Mouse (Mus musculus) hindbrain, embryonic 11.5 days (tissue): ENCODE measurements around the gene Opn4. TPM values are rescaled to one million over a fixed set of nuclear protein-coding genes. Genes with fewer than 3 reads are reported as not detected.

Source experiments
- ATAC-seq: fragments of 200-750 bp; cut with Nextera tagmentation; 2 replicates; pipeline ENCODE4 v1.8.0; 2017; ENCODE audit warnings: mild to moderate bottlenecking, moderate TSS enrichment, moderate library complexity; ENCODE audit not compliant: low FRiP score
- DNase-seq: peaks from one replicate; pipeline ENCODE4 v3.0.0-alpha.2; 2015; ENCODE audit warnings: low spot score
- H3K27ac ChIP-seq: fragments of 300-500 bp; sonication (generic); 2 replicates; pipeline ENCODE4 v1.5.1; 2014; ENCODE audit warnings: mild to moderate bottlenecking, low read depth, low read length
- H3K27me3 ChIP-seq: fragments of 300-500 bp; sonication (generic); 2 replicates; pipeline ENCODE4 v1.6.1; 2014; ENCODE audit warnings: mild to moderate bottlenecking, low read length, moderate library complexity, mixed read lengths; ENCODE audit not compliant: control insufficient read depth, insufficient read depth
- H3K36me3 ChIP-seq: fragments of 300-500 bp; sonication (generic); 2 replicates; pipeline ENCODE4 v1.6.1; 2014; ENCODE audit warnings: mild to moderate bottlenecking, low read length, moderate library complexity, mixed read lengths; ENCODE audit not compliant: control insufficient read depth, insufficient read depth
- H3K4me1 ChIP-seq: fragments of 300-500 bp; sonication (generic); replicated peaks from 2 replicates; pipeline ENCODE4 v1.6.1; 2014; ENCODE audit warnings: low read length, mixed read lengths; ENCODE audit not compliant: control insufficient read depth, insufficient read depth
- H3K4me2 ChIP-seq: fragments of 300-500 bp; sonication (generic); replicated peaks from 2 replicates; pipeline ENCODE4 v1.6.1; 2014; ENCODE audit warnings: mild to moderate bottlenecking, low read depth, low read length
- H3K4me3 ChIP-seq: fragments of 300-500 bp; sonication (generic); 2 replicates; pipeline ENCODE4 v1.5.1; 2014; ENCODE audit warnings: low read depth, low read length
- H3K9ac ChIP-seq: fragments of 300-500 bp; sonication (generic); 2 replicates; pipeline ENCODE4 v1.6.1; 2014; ENCODE audit warnings: low read depth, low read length
- H3K9me3 ChIP-seq: fragments of 300-500 bp; sonication (generic); 2 replicates; pipeline ENCODE4 v1.6.1; 2016; ENCODE audit warnings: low read length; ENCODE audit not compliant: control insufficient read depth
- WGBS: fragments of 180-500 bp; shearing (Covaris S2); extraction: QIAGEN DNeasy Blood & Tissue Kit; methylation state at CpG from one replicate; pipeline ENCODE4 v1.1.7; 2014; 5-methylcytosine and 5-hydroxymethylcytosine counted together
- polyA plus RNA-seq: library from polyadenylated mRNA; unstranded; fragments of >200 nt; fragmentation: Nextera tagmentation; extraction: Ambion mirVana; gene quantifications from 2 replicates; pipeline ENCODE4 v1.2.1, GENCODE M21; 2014

Gene Opn4
- polyA plus RNA-seq, 1 experiment from 2014 or later, result not detected

GRCm38 (mm10) chr14:34586871-34587270 is 13.1 kb downstream of the Opn4 start:
- no peak overlapping the region for H3K27ac ChIP-seq
- H3K4me1 ChIP-seq, result no peaks in the 10 kb centered on the region
- H3K4me3 ChIP-seq, result no peak overlapping the region
- no peaks in the 10 kb centered on the region for H3K9me3 ChIP-seq
- no peaks in the 10 kb centered on the region for H3K36me3 ChIP-seq
- no peak overlapping the region for H3K4me2 ChIP-seq
- no peak for DNase-seq
- H3K27me3 ChIP-seq, result no peaks in the 10 kb centered on the region
- no peak for ATAC-seq
- no peak overlapping the region for H3K9ac ChIP-seq
- WGBS, result 85% methylated on average over 3 of the region's 3 CpGs

- no peak overlapping the region for H3K9ac ChIP-seq
- no peaks in the 10 kb centered on the region for H3K4me1 ChIP-seq
- H3K9me3 ChIP-seq, result no peaks in the 10 kb centered on the region
- ATAC-seq, result no peak
- no peak overlapping the region for H3K4me2 ChIP-seq
- no peak for DNase-seq
- H3K4me3 ChIP-seq, result no peak overlapping the region
- H3K36me3 ChIP-seq, result no peaks in the 10 kb centered on the region
- no peaks in the 10 kb centered on the region for H3K27me3 ChIP-seq
- H3K27ac ChIP-seq, result no peak overlapping the region
- WGBS, result 88% methylated on average over 9 of the region's 9 CpGs
These were observed 14.4 kb downstream of the Opn4 start for GRCm38 (mm10) chr14:34585358-34586105.

GRCm38 (mm10) chr14:34582740-34583427 is 17.1 kb downstream of the Opn4 start:
- WGBS, result 76% methylated on average over 3 of the region's 3 CpGs
- H3K36me3 ChIP-seq, result no peaks in the 10 kb centered on the region
- H3K27ac ChIP-seq, result no peak overlapping the region
- ATAC-seq, result no peak
- no peak for DNase-seq
- no peak overlapping the region for H3K9ac ChIP-seq
- H3K9me3 ChIP-seq, result no peaks in the 10 kb centered on the region
- no peak overlapping the region for H3K4me3 ChIP-seq
- H3K4me2 ChIP-seq, result no peak overlapping the region
- no peaks in the 10 kb centered on the region for H3K4me1 ChIP-seq
- no peaks in the 10 kb centered on the region for H3K27me3 ChIP-seq

- DNase-seq, result no peak
- ATAC-seq, result no peak
- Histone ChIP-seq H3K4me3 (no peak overlapping the region), H3K4me1 (no peaks in the 10 kb centered on the region), H3K9me3 (no peaks in the 10 kb centered on the region), H3K27me3 (no peaks in the 10 kb centered on the region), H3K36me3 (no peaks in the 10 kb centered on the region), H3K9ac (no peak overlapping the region), H3K4me2 (no peak overlapping the region), H3K27ac (no peak overlapping the region)
- WGBS, result 79% methylated on average over 4 of the region's 4 CpGs
These were observed 23.1 kb downstream of the Opn4 start for GRCm38 (mm10) chr14:34576858-34577257.

- Histone ChIP-seq H3K27me3 (no peaks in the 10 kb centered on the region), H3K9me3 (no peaks in the 10 kb centered on the region), H3K4me2 (no peak overlapping the region), H3K36me3 (no peaks in the 10 kb centered on the region), H3K4me3 (no peak overlapping the region), H3K27ac (no peak overlapping the region), H3K4me1 (no peaks in the 10 kb centered on the region), H3K9ac (no peak overlapping the region)
- WGBS, result 76% methylated on average over 2 of the region's 2 CpGs
- ATAC-seq (no peak), DNase-seq (no peak)
These were observed 25.9 kb downstream of the Opn4 start for GRCm38 (mm10) chr14:34574068-34574467.

GRCm38 (mm10) chr14:34573348-34573913 is 26.5 kb downstream of the Opn4 start:
- Histone ChIP-seq H3K4me2 (no peak overlapping the region), H3K4me3 (no peak overlapping the region), H3K9me3 (no peaks in the 10 kb centered on the region), H3K9ac (no peak overlapping the region), H3K36me3 (no peaks in the 10 kb centered on the region), H3K4me1 (no peaks in the 10 kb centered on the region), H3K27ac (no peak overlapping the region), H3K27me3 (no peaks in the 10 kb centered on the region)
- DNase-seq (no peak), ATAC-seq (no peak)
- 69% methylated on average over 9 of the region's 9 CpGs for WGBS

GRCm38 (mm10) chr14:34571610-34572387 is 28.1 kb downstream of the Opn4 start:
- H3K9ac ChIP-seq, result no peak overlapping the region
- H3K36me3 ChIP-seq, result no peaks in the 10 kb centered on the region
- H3K27ac ChIP-seq, result no peak overlapping the region
- WGBS, result 91% methylated on average over 17 of the region's 17 CpGs
- H3K9me3 ChIP-seq, result no peaks in the 10 kb centered on the region
- no peaks in the 10 kb centered on the region for H3K4me1 ChIP-seq
- DNase-seq, result no peak
- ATAC-seq, result no peak
- no peak overlapping the region for H3K4me2 ChIP-seq
- no peak overlapping the region for H3K4me3 ChIP-seq
- H3K27me3 ChIP-seq, result no peaks in the 10 kb centered on the region

GRCm38 (mm10) chr14:34570903-34571302 is 29.0 kb downstream of the Opn4 start:
- H3K4me3 ChIP-seq, result no peak overlapping the region
- WGBS, result 95% methylated on average over 4 of the region's 4 CpGs
- H3K36me3 ChIP-seq, result no peaks in the 10 kb centered on the region
- ATAC-seq (no peak), DNase-seq (no peak)
- no peak overlapping the region for H3K9ac ChIP-seq
- no peak overlapping the region for H3K4me2 ChIP-seq
- H3K4me1 ChIP-seq, result no peaks in the 10 kb centered on the region
- H3K9me3 ChIP-seq, result no peaks in the 10 kb centered on the region
- no peak overlapping the region for H3K27ac ChIP-seq
- H3K27me3 ChIP-seq, result no peaks in the 10 kb centered on the region
